Mouse (Mus musculus) stomach, embryonic 14.5 days (tissue): ENCODE measurements around the gene Mbd6. TPM values are rescaled to one million over a fixed set of nuclear protein-coding genes. Genes with fewer than 3 reads are reported as not detected.

ENCODE experiments used
- ATAC-seq: fragments of 200-750 bp; cut with Nextera tagmentation; 2 replicates; pipeline ENCODE4 v1.8.0; 2017; ENCODE audit warnings: low read depth, moderate TSS enrichment; ENCODE audit not compliant: insufficient number of reproducible peaks, insufficient read depth, low FRiP score
- H3K27ac ChIP-seq: fragments of 300-500 bp; sonication (generic); 2 replicates; pipeline ENCODE4 v1.5.1; 2014; ENCODE audit warnings: mild to moderate bottlenecking, low read length, moderate library complexity, mixed read lengths
- H3K27me3 ChIP-seq: fragments of 300-500 bp; sonication (generic); 2 replicates; pipeline ENCODE4 v1.6.1; 2014; ENCODE audit warnings: low read length, control low read depth, mixed read lengths; ENCODE audit not compliant: control insufficient read depth, insufficient read depth
- H3K36me3 ChIP-seq: fragments of 300-500 bp; sonication (generic); 2 replicates; pipeline ENCODE4 v1.6.1; 2014; ENCODE audit warnings: mild to moderate bottlenecking, control low read depth, low read length, moderate library complexity, mixed read lengths; ENCODE audit not compliant: control insufficient read depth, insufficient read depth
- H3K4me1 ChIP-seq: fragments of 300-500 bp; sonication (generic); 2 replicates; pipeline ENCODE4 v1.6.1; 2014; ENCODE audit warnings: low read length, control low read depth, mixed read lengths; ENCODE audit not compliant: control insufficient read depth, insufficient read depth
- H3K4me2 ChIP-seq: fragments of 300-500 bp; sonication (generic); replicated peaks from 2 replicates; pipeline ENCODE4 v1.6.1; 2014; ENCODE audit warnings: low read depth, low read length, control low read depth
- H3K4me3 ChIP-seq: fragments of 300-500 bp; sonication (generic); 2 replicates; pipeline ENCODE4 v1.5.1; 2014; ENCODE audit warnings: low read depth, low read length, control low read depth
- H3K9ac ChIP-seq: fragments of 300-500 bp; sonication (generic); replicated peaks from 2 replicates; pipeline ENCODE4 v1.6.1; 2014; ENCODE audit warnings: low read depth, mild to moderate bottlenecking, control low read depth, low read length, moderate library complexity, mixed read lengths
- H3K9me3 ChIP-seq: fragments of 300-500 bp; sonication (generic); 2 replicates; pipeline ENCODE4 v1.6.1; 2016; ENCODE audit warnings: low read depth, low read length, control low read depth; ENCODE audit not compliant: control insufficient read depth
- WGBS: fragments of 180-500 bp; shearing (Covaris S2); extraction: QIAGEN DNeasy Blood & Tissue Kit; methylation state at CpG from one replicate; pipeline ENCODE4 v1.1.7; 2014; 5-methylcytosine and 5-hydroxymethylcytosine counted together
- polyA plus RNA-seq: library from polyadenylated mRNA; unstranded; fragments of >200 nt; fragmentation: Nextera tagmentation; extraction: Ambion mirVana; gene quantifications from 2 replicates; pipeline ENCODE4 v1.2.1, GENCODE M21; 2014

Mbd6 gene
- polyA plus RNA-seq, result 22.2 and 23.2 TPM in 2 replicates

DNA sequence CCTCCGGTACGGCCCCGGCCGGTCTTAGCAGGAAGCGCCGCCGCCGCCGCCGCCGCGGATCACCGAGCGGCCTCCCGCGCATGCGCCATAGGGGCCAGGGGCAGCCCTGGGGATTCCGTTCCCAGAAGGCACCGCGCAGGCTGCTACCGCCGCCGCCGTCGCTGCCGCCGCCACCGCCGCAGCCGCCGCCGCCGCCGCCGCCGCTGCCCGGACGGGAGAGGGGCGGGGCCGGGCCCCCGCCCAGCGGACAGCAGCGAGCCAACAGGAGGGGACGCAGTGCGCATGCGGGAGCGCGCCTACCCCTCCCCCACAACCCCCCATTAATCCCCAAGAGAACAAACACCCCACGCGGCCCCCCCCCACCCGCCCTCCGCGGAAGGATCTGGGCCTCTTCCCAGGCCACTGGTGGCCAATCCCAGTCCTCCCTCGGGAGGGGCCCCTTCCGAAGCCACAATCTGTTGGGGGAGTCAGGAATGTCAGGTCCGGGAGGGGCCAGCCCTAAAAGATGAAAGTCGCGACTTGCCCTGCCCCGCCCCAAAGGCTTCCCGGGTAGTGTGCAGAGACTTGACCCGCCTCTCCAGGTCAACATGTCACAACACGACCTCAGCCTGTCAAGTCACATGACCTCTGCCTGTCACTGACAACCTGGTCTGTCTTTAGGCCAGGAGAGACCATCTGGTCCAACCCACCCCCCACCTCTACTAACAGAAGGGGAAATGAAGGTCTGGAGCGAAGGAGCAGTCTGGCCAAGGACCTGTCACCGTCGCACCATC, at the start of gene Mbd6:
Gene Mbd6 (minus strand): TSS at position 219 of the 773 bp plus-strand sequence.
- under 1% methylated on average over 33 of the region's 65 CpGs for WGBS
- Histone ChIP-seq H3K4me3 (peak within 1 kb of the TSS; percentile 64), H3K9me3 (no peaks in the 10 kb centered on the region), H3K9ac (peak within 1 kb of the TSS; percentile 54), H3K4me1 (peaks cover 49% of the 10 kb centered on the region), H3K4me2 (peak within 1 kb of the TSS; percentile 96), H3K36me3 (peaks cover 42% of the 10 kb centered on the region), H3K27me3 (no peaks in the 10 kb centered on the region), H3K27ac (peak within 1 kb of the TSS; percentile 98)
- ATAC-seq, result peak; percentile 20

DNA sequence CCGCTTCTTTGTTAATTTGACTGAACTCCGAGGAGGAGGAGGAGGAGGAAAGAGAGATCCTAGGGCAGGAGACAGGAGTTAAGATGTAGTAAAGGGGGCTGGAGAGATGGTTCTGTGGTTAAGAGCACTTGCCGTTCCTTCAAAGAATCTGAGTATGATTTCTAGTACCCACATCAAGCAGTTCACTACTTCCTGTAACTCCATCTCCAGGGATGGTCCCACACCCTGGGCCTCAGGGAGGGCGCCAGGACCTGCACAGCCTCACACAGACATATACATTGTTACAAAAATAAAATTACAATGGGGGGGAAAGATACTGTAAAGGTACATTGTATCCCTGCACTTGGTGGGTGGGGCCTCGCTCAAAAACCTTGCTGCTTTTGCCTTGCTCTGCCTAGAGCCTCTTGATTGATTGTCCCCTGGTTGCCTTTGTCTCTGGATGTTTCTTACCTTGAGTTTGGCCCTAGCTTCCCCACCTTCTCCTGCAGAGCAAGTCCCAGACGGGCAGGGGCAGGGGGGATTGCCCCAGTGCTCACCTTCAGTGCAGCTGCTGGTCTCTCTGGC, 48.8 kb upstream of the Mbd6 start:
- H3K27ac ChIP-seq, result no peak overlapping the region
- H3K9me3 ChIP-seq, result no peaks in the 10 kb centered on the region
- H3K27me3 ChIP-seq, result no peaks in the 10 kb centered on the region
- H3K4me1 ChIP-seq, result 0 out of 2 replicates have a peak, but pooled peaks cover 6% of the 10 kb centered on the region
- no peak overlapping the region for H3K4me2 ChIP-seq
- ATAC-seq, result no peak
- 79% methylated on average over 6 of the region's 6 CpGs for WGBS
- H3K36me3 ChIP-seq, result peaks cover 11% of the 10 kb centered on the region; the same call in 1 of the 2 replicates
- H3K9ac ChIP-seq, result no peak overlapping the region
- no peak overlapping the region for H3K4me3 ChIP-seq

GRCm38 (mm10) chr10:127336952-127337351, 48.1 kb upstream of the Mbd6 start:
- no peak for ATAC-seq

DNA sequence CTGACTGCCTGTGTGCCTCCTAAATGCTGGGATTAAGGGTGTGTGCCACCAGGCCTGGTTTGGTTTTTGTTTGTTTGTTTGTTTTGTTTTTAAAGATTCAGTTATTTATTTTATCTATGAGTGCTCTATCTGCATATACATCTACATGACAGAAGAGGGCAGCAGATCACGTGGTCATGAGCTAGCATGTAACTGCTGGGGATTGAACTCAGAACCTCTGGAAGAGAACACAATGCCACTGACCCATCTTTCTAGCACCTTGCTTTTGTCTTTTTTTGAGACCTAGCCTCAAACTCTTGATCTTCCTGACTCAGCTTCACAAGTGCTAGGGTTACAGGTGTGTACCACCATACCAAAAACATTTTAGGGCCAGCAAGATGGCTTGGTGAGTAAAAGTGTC, 46.5 kb upstream of the Mbd6 start:
- Histone ChIP-seq H3K27ac (no peak overlapping the region), H3K4me3 (no peak overlapping the region), H3K4me1 (0 out of 2 replicates have a peak, but pooled peaks cover 4% of the 10 kb centered on the region), H3K36me3 (peaks cover 20% of the 10 kb centered on the region; the same call in 1 of the 2 replicates), H3K4me2 (no peak overlapping the region), H3K9me3 (no peaks in the 10 kb centered on the region), H3K27me3 (no peaks in the 10 kb centered on the region), H3K9ac (no peak overlapping the region)
- ATAC-seq, result no peak
- WGBS, result 74% methylated on average over 1 of the region's 1 CpGs

More at GRCm38 (mm10) chr10:127336952-127337351, 48.1 kb upstream of the Mbd6 start:
- 68% methylated on average over 5 of the region's 5 CpGs for WGBS
- H3K9me3 ChIP-seq, result no peaks in the 10 kb centered on the region
- no peak overlapping the region for H3K9ac ChIP-seq
- H3K4me1 ChIP-seq, result 0 out of 2 replicates have a peak, but pooled peaks cover 6% of the 10 kb centered on the region
- H3K27ac ChIP-seq, result no peak overlapping the region
- peaks cover 11% of the 10 kb centered on the region; the same call in 1 of the 2 replicates for H3K36me3 ChIP-seq
- H3K4me2 ChIP-seq, result no peak overlapping the region
- H3K27me3 ChIP-seq, result no peaks in the 10 kb centered on the region
- H3K4me3 ChIP-seq, result no peak overlapping the region

GRCm38 (mm10) chr10:127333152-127333551, 44.3 kb upstream of the Mbd6 start:
- Histone ChIP-seq H3K27me3 (0 out of 2 replicates have a peak, but pooled peaks cover under 1% of the 10 kb centered on the region), H3K4me2 (no peak overlapping the region), H3K36me3 (peaks cover 20% of the 10 kb centered on the region; the same call in 1 of the 2 replicates), H3K9me3 (no peaks in the 10 kb centered on the region), H3K9ac (no peak overlapping the region), H3K4me1 (no peaks in the 10 kb centered on the region), H3K4me3 (no peak overlapping the region), H3K27ac (no peak overlapping the region)
- WGBS, result 65% methylated on average over 5 of the region's 5 CpGs
- ATAC-seq, result no peak

DNA sequence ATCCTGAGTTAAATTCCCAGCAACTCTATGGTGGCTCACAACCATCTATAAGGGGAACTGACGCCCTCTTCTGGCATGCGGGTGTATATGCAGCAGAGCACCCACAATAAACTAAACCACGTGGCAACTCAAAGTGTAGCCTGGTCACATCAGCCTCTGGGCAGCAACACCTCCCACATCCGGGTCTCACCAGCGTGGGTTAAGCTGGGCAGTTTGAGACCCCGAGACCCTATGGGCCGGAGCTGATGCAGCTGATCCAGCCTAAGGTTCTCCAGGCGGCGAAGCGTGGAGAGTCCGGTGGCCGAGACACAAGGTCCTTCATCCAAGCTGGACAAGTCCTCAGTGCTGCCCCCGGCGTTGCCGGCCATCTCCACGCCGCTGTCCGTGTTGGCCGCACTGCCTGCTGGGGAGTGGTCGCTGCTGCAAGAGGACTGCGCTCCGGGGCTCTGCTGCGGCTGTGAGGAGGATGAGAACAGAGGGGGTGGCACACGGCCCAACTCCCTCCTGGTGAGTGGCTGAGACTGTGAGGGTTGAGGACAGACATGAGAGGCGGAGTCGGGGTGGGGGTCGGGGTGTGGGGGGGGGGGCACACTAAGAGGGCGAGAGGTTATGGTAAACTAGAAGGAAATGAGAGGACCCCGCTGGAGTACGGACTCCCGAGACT, 43.5 kb upstream of the Mbd6 start:
- no peak overlapping the region for H3K27ac ChIP-seq
- H3K9ac ChIP-seq, result no peak overlapping the region
- H3K4me2 ChIP-seq, result no peak overlapping the region
- H3K9me3 ChIP-seq, result no peaks in the 10 kb centered on the region
- H3K4me3 ChIP-seq, result no peak overlapping the region
- no peak for ATAC-seq
- H3K27me3 ChIP-seq, result 0 out of 2 replicates have a peak, but pooled peaks cover 9% of the 10 kb centered on the region
- 53% methylated on average over 31 of the region's 31 CpGs for WGBS
- H3K36me3 ChIP-seq, result peaks cover 15% of the 10 kb centered on the region; the same call in 1 of the 2 replicates
- H3K4me1 ChIP-seq, result no peaks in the 10 kb centered on the region

DNA sequence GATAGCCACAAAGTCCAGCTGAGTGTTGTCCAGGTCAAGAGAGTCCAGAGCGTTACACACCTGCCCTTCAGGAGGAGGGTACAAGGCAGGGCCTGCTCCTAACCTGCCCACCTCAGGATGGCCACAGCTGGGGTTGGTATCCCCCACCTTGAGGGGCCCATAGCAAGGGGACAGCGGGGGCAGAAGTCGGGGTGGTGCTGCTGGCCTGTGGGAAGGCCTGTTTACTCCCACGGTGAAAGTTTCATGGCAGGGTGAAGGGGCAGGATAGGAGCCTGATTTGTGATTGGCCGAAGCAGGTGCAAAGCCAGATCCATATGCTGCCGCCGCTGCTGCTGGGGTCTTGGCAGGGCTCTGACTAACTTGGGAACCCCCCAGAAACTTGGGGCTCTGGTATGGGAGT, 41.4 kb upstream of the Mbd6 start:
- Histone ChIP-seq H3K27ac (no peak overlapping the region), H3K9me3 (0 out of 2 replicates have a peak, but pooled peaks cover 3% of the 10 kb centered on the region), H3K4me3 (no peak overlapping the region), H3K4me2 (no peak overlapping the region), H3K27me3 (0 out of 2 replicates have a peak, but pooled peaks cover 19% of the 10 kb centered on the region), H3K9ac (no peak overlapping the region), H3K36me3 (peaks cover 12% of the 10 kb centered on the region; the same call in 1 of the 2 replicates), H3K4me1 (peaks cover 14% of the 10 kb centered on the region; the same call in 1 of the 2 replicates)
- 79% methylated on average over 7 of the region's 7 CpGs for WGBS
- ATAC-seq, result no peak
